Mouse (Mus musculus) testis, adult 2 months (tissue): Measurements from ENCODE around the gene Acvr1b.

ENCODE experiments used
- CTCF ChIP-seq: fragments of 200-500 bp; IDR thresholded peaks from 2 replicates; pipeline ENCODE4 v1.5.1; 2012; ENCODE audit warnings: low read depth, mild to moderate bottlenecking, inconsistent platforms, low read length, moderate library complexity; ENCODE audit not compliant: control insufficient read depth, insufficient read depth, insufficient replicate concordance
- POLR2A ChIP-seq: fragments of 200-500 bp; IDR thresholded peaks from 2 replicates; pipeline ENCODE4 v1.6.1; 2012; ENCODE audit warnings: low read depth, mild to moderate bottlenecking, inconsistent platforms, low read length, moderate library complexity; ENCODE audit not compliant: control insufficient read depth

GRCm38 (mm10) chr15:101160128-101160527 is 13.7 kb upstream of the Acvr1b start:
- TF ChIP-seq POLR2A (no peak), CTCF (no peak)
